Mouse (Mus musculus) Patski (cell line): ENCODE measurements around the gene 0610040J01Rik. TPM values are rescaled to one million over a fixed set of nuclear protein-coding genes. Genes with fewer than 3 reads are reported as not detected.

Experiments
- ATAC-seq: fragments of 100-300 bp; one replicate; pipeline ENCODE4 v1.8.0; 2021
- CTCF ChIA-PET: fragments of 350-600 bp; sonication (Branson Sonifier 250); formaldehyde crosslinking; loops from one replicate; lab custom pipeline; 2022; ENCODE audit warnings: inconsistent platforms; lab: Charles Lee
- POLR2A ChIA-PET: fragments of 350-600 bp; sonication (Branson Sonifier 250); formaldehyde crosslinking; loops from one replicate; lab custom pipeline; 2022; ENCODE audit warnings: antibody characterized with exemption, inconsistent platforms; lab: Charles Lee
- DNase-seq: peaks from one replicate; pipeline ENCODE4 v3.0.0-alpha.2; 2011; ENCODE audit warnings: low read depth, low spot score
- H3K27me3 ChIP-seq: fragments of 371-371 bp; one replicate; pipeline ENCODE4 v1.5.1; 2021
- CTCF ChIP-seq: fragments of 100-300 bp; IDR thresholded peaks from one replicate; pipeline ENCODE4 v1.5.1; 2021
- in situ Hi-C: fragments of 300-500 bp; cut with MboI; formaldehyde crosslinking; loops from 3 replicates; pipeline ENCODE4 v1.11.1; 2018; ENCODE audit warnings: low pct_unique_long_range_greater_than_20kb, mixed read lengths
- polyA plus RNA-seq: library from polyadenylated mRNA; unstranded; gene quantifications from one replicate; pipeline ENCODE4 v1.2.3, GENCODE M21; 2021

Gene 0610040J01Rik
- polyA plus RNA-seq, 1 experiment from 2014 or later: 0.58 TPM

DNA sequence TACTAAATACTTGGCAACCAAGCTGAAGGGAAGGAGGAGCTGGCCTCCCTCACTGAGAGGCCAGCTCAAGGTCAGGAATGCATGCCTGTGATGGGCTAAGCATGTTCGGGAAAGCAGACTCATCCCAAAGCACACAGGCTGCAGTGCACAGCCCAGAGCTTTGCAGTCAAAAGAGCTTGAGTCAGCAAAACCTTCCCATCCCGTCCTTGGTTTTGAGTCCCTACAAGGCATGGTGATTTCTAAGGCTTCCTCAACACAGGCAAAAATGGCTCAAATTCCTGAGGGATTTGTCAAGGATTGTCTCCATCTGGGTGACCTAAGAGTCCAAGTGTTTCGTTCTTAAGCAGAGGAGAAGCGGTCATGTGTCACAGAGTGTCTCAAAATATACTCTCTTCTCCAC lies 106.0 kb downstream of the 0610040J01Rik start:
- in situ Hi-C loops: no loop called here
- peak; percentile 99 for ATAC-seq
- CTCF ChIA-PET: interaction anchor here (0.8 to 1.6 kb wide), 4 partner anchors 12 to 152 kb away, joined by 3 to 10 read pairs (median 4); no protein-coding TSS in a partner anchor
- no peaks in the 10 kb centered on the region for H3K27me3 ChIP-seq
- peak; percentile 84 for DNase-seq
- POLR2A ChIA-PET: no interaction called here
- no peak for TF ChIP-seq CTCF

DNA sequence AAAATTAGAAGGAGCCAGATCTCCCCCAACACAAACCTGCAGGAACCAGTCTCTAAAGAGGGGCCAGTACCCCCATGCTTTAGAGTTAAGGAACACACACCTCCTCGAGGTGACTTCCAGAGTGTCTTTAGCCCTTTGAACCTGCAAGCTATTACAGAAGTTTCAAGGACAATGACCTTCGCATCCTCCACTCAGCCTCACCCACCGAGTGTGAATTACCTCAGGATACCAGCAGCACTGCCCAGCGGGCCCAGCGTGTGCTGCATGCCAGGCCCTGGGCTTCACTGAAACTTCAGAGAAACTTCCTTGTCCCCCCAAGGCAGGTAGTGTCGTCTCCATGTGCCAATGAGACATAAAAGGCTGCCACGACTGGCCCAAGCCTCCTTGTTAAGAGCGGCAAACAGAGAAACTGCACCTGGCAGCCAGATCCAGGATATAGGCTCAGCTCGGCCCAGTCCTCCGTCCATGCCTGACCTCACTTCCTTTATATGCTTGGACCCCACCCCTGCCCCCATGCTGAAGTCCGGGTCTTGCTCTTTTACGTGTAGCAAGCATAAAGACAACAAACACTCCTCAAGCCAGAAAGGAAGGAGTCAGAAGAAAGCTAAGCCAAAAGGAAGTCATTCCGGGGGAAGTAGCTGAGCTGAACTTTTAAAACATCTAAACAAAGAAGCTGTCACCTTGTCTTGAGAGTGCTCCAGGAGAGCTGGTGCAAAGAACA lies 111.3 kb downstream of the 0610040J01Rik start:
- ChIA-PET CTCF (interaction anchor here (1.5 to 2.3 kb wide), 2 partner anchors 44 to 147 kb away, joined by 3 to 8 read pairs; no protein-coding TSS in a partner anchor), POLR2A (no interaction called here)
- H3K27me3 ChIP-seq: no peaks in the 10 kb centered on the region
- in situ Hi-C loops: no loop called here
- no peak for TF ChIP-seq CTCF
- DNase-seq (no peak), ATAC-seq (no peak)

DNA sequence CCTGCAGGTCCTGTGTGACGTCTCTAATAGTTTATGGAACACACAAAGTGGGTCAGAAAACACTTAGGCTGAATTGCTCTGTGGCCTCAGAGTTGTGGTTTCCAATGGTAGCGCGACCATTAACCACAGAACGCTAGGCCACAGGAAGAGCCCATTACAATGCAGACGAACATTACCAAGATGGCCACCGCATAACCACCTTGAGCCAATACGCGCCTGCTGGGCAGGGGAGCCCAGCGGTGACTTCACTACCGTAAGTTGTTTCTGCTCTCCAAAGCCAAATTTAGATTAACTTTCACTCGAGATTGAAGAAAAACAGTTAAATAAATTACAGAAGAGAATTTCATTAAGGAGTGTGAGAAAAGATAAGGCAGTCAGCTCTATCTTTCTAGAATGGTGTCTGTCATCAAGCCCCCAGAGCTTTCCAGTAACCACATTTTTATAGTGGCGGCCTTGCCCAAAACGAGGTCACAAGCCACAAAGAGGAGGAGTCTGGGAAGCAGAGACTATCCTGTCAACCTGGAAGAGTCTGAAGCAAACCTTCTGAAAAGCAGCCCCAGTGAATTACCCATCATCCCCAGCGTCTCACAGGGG lies 113.0 kb downstream of the 0610040J01Rik start:
- DNase-seq (no peak), ATAC-seq (no peak)
- ChIA-PET POLR2A (no interaction called here), CTCF (interaction anchor here (2.3 kb wide), 1 partner anchor 145 kb away, joined by 8 read pairs; no protein-coding TSS in a partner anchor)
- in situ Hi-C loops: no loop called here
- H3K27me3 ChIP-seq: no peaks in the 10 kb centered on the region
- no peak for TF ChIP-seq CTCF

DNA sequence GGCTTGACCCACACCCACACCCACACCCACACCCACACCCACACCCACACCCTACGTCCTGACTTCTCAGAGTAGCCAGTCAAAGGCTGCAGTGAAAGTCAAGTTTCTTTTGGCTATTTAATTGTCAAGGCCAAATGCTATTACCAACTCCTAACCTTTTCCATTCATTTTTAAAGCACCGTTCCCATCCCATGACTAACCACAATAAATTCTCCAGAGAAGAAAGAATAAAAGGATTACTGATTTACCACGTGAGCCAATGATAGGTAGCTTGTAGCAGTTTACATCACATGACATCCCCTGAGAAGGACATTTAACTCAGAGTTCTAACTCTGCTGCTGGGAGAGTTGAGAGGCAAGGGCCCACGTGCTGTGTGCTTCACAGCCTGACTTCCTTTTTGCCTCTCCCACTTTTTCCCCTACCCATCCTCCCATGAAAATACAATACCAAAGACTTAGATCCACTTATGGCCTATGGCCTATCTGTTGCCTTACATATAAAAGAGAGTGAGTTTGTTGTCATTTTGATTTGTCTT lies 118.7 kb downstream of the 0610040J01Rik start:
- ChIA-PET CTCF (interaction anchor here (1.0 to 1.8 kb wide), 2 partner anchors 10 to 13 kb away, joined by 3 to 4 read pairs; no protein-coding TSS in a partner anchor), POLR2A (interaction anchor here (0.6 to 0.9 kb wide), 3 partner anchors 9 to 136 kb away, joined by 3 to 7 read pairs (median 5); no protein-coding TSS in a partner anchor)
- H3K27me3 ChIP-seq: no peaks in the 10 kb centered on the region
- no peak for TF ChIP-seq CTCF
- ATAC-seq: peak; percentile 34
- no peak for DNase-seq
- in situ Hi-C loops: no loop called here

DNA sequence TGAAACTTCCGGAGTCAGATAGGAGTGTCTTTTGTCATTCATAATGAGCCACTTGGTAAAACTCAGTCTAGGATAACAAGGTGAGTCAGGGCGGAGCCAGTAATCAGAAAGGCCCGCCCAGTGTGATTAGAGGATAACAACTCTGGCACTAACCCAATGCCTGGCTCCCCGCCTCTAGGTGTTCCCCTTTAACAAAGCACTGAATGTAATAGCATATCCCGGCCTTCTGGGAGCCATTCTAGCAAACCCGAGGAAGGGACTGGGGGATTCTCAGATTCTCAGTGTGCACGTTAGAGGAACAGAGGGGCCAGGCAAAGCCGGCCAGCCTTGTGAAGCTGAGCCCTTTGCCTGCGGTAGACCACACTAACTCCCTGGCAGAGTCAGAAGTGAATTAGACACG lies 120.7 kb downstream of the 0610040J01Rik start:
- ATAC-seq: no peak
- in situ Hi-C loops: no loop called here
- CTCF ChIA-PET: interaction anchor here (1.8 kb wide), 1 partner anchor 12 kb away, joined by 5 read pairs; no protein-coding TSS in a partner anchor
- no peak for TF ChIP-seq CTCF
- no peaks in the 10 kb centered on the region for H3K27me3 ChIP-seq
- POLR2A ChIA-PET: no interaction called here
- DNase-seq: no peak

DNA sequence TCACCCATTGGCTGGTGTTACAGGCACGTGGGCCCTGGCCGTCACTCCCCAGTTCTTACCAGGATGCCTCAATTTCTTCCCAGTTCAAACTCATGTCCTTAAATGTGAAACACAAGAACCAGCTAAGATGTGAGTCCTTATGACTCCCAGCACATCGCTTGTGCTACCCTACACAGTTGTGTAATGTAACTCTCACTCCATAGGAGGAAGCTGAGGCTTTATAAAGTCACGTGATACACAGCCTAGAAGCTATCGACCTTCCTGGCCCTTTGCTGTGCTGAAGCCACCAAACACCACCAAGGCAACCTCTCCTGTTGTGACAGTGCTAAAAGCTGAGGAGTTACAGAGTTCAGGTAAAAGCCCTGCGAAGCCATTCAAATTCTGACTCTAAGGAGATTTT lies 123.4 kb downstream of the 0610040J01Rik start:
- POLR2A ChIA-PET: no interaction called here
- ATAC-seq (no peak), DNase-seq (no peak)
- TF ChIP-seq CTCF: no peak
- CTCF ChIA-PET: interaction anchor here (1.1 to 2.8 kb wide), 5 partner anchors 16 to 135 kb away, joined by 3 to 11 read pairs (median 4); no protein-coding TSS in a partner anchor
- H3K27me3 ChIP-seq: no peaks in the 10 kb centered on the region
- in situ Hi-C loops: no loop called here

DNA sequence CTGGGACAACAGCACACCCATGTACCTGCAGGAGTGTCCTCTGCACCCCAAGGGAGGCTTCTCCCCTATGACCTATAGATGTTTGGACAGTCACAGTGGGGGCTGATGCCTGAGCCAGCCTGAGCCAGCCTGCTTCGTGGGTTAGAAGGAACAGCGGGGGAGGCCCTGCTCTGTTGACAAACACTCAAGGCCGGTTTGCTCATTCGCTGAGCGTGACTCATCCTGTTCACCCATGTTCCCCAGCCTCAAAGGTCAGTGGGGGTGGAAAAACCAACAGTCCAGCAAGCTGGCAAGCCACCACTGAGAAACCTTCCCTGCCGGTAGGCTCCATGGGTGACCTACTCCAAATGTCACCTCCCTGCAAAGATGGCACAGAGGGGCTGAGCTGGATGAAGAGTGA lies 124.6 kb downstream of the 0610040J01Rik start:
- ChIA-PET CTCF (interaction anchor here (0.6 to 2.8 kb wide), 3 partner anchors 8 to 133 kb away, joined by 3 to 11 read pairs (median 4); no protein-coding TSS in a partner anchor), POLR2A (no interaction called here)
- DNase-seq (peak; percentile 79), ATAC-seq (peak; percentile 94)
- H3K27me3 ChIP-seq: no peaks in the 10 kb centered on the region
- in situ Hi-C loops: no loop called here
- TF ChIP-seq CTCF: no peak

DNA sequence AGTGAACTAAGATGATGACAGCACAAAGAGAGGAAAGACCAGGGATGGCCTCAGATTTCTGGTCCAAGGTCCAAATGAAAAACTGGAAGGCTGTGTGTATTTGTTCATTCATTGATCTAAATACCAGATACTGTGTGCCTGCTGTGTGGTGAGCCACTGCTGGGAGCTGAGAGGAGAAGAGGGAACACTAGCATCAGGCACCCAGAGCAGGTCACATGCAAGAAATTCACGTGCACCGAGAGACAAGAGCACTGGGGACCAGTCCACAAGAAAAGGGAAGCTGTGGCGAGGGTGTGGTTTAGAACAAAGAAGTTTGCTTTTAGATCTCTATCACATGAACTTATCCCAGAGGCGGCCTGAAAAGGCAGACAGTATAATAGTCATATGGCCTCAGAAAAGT lies 126.4 kb downstream of the 0610040J01Rik start:
- ATAC-seq: no peak
- in situ Hi-C loops: no loop called here
- no peaks in the 10 kb centered on the region for H3K27me3 ChIP-seq
- no peak for DNase-seq
- POLR2A ChIA-PET: no interaction called here
- TF ChIP-seq CTCF: no peak
- CTCF ChIA-PET: interaction anchor here (1.7 kb wide), 1 partner anchor 12 kb away, joined by 4 read pairs; no protein-coding TSS in a partner anchor

DNA sequence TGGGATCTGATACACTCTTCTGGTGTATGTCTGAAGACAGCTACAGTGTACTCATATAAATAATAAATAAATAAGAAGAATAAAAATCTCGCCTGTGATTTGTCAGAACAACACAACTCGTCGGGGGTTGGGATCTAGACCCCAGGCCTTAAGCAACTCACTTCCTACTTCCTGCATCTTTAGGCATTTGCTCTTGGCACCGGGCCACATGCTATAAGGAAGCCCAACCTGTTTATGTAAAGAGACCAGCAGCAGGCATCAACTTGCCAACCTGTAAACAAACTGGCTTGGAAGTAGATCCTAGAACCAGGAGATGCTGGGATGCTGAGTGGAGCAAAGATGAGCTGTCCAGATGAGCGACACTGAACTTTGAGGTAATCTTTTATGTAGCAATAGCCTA lies 129.7 kb downstream of the 0610040J01Rik start:
- CTCF ChIA-PET: no interaction called here
- no peak for TF ChIP-seq CTCF
- POLR2A ChIA-PET: no interaction called here
- no peak for DNase-seq
- no peak for ATAC-seq
- no peaks in the 10 kb centered on the region for H3K27me3 ChIP-seq
- in situ Hi-C loops: no loop called here

DNA sequence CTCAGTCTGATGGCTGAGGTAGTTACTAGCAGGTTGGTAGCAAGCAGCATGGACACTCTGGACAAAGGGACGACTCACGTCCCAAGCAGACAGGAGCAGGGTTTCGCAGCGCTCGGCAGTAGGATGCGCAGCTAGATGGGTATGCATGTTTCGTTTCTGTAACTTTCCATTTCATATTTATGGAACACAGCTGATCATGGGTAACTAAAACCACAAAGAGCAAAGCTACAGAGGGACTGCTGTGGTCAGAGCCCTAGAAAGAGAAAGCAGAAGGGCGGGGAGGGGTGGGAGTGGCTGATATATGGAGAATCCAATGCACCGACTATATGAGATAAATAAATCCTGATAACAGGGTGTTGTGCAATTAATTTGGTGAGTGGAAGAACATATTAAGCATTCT lies 131.1 kb downstream of the 0610040J01Rik start:
- no peak for ATAC-seq
- no peak for TF ChIP-seq CTCF
- in situ Hi-C loops: no loop called here
- ChIA-PET POLR2A (no interaction called here), CTCF (no interaction called here)
- DNase-seq: no peak
- H3K27me3 ChIP-seq: no peaks in the 10 kb centered on the region
